Mouse (Mus musculus): ENCODE measurements at regions not wholly inside any gene's neighbourhood (a gene's known extent, or its start where the extent isn't known, plus 50 kb on each side); places are given as distances from the start of the nearest gene placed in this dataset.

GRCm38 (mm10) chr8:15734461-15734860 is 688.6 kb upstream of the BB014433 start:
- H3K36me3 ChIP-seq (ENCODE audit: control insufficient read depth, insufficient read depth, low read length), result no peaks in the 10 kb centered on the region
- ATAC-seq (ENCODE audit: insufficient number of reproducible peaks, low FRiP score, low TSS enrichment, low read depth) (no peak), DNase-seq (ENCODE audit: low spot score) (no peak)
- no peaks in the 10 kb centered on the region for H3K27me3 ChIP-seq (ENCODE audit: control insufficient read depth, insufficient read depth, low read length)
- H3K4me1 ChIP-seq (ENCODE audit: control insufficient read depth, insufficient read depth, low read length), result no peaks in the 10 kb centered on the region
- no peak overlapping the region for H3K4me3 ChIP-seq (ENCODE audit: low read depth, low read length)
- WGBS, result 74% methylated on average over 2 of the region's 2 CpGs
- H3K4me2 ChIP-seq (ENCODE audit: low read depth, severe bottlenecking), result no peak overlapping the region
- no peaks in the 10 kb centered on the region for H3K9me3 ChIP-seq (ENCODE audit: control insufficient read depth, low read length)
- no peak overlapping the region for H3K9ac ChIP-seq (ENCODE audit: low read length)
- H3K27ac ChIP-seq (replicated peaks; ENCODE audit: low read depth, low read length), result no peak overlapping the region

- ATAC-seq (ENCODE audit: insufficient number of reproducible peaks, low FRiP score, low TSS enrichment, low read depth), result no peak
- Histone ChIP-seq H3K9me3 (ENCODE audit: control insufficient read depth, low read length) (no peaks in the 10 kb centered on the region), H3K4me1 (ENCODE audit: control insufficient read depth, insufficient read depth, low read length) (no peaks in the 10 kb centered on the region), H3K4me3 (ENCODE audit: low read depth, low read length) (no peak overlapping the region), H3K9ac (ENCODE audit: low read length) (no peak overlapping the region), H3K27me3 (ENCODE audit: control insufficient read depth, insufficient read depth, low read length) (no peaks in the 10 kb centered on the region), H3K36me3 (ENCODE audit: control insufficient read depth, insufficient read depth, low read length) (no peaks in the 10 kb centered on the region), H3K27ac (replicated peaks; ENCODE audit: low read depth, low read length) (no peak overlapping the region), H3K4me2 (ENCODE audit: low read depth, severe bottlenecking) (no peak overlapping the region)
- no peak for DNase-seq (ENCODE audit: low spot score)
- 84% methylated on average over 2 of the region's 2 CpGs for WGBS
Observed at GRCm38 (mm10) chr8:15731324-15731723, 685.4 kb upstream of the BB014433 start.

GRCm38 (mm10) chr8:15729075-15729474 is 683.2 kb upstream of the BB014433 start:
- H3K4me2 ChIP-seq (ENCODE audit: low read depth, severe bottlenecking), result no peak overlapping the region
- no peaks in the 10 kb centered on the region for H3K27me3 ChIP-seq (ENCODE audit: control insufficient read depth, insufficient read depth, low read length)
- H3K9ac ChIP-seq (ENCODE audit: low read length), result no peak overlapping the region
- no peak overlapping the region for H3K27ac ChIP-seq (replicated peaks; ENCODE audit: low read depth, low read length)
- H3K4me1 ChIP-seq (ENCODE audit: control insufficient read depth, insufficient read depth, low read length), result no peaks in the 10 kb centered on the region
- 18% methylated on average over 1 of the region's 1 CpGs for WGBS
- H3K4me3 ChIP-seq (ENCODE audit: low read depth, low read length), result no peak overlapping the region
- no peaks in the 10 kb centered on the region for H3K36me3 ChIP-seq (ENCODE audit: control insufficient read depth, insufficient read depth, low read length)
- no peaks in the 10 kb centered on the region for H3K9me3 ChIP-seq (ENCODE audit: control insufficient read depth, low read length)
- DNase-seq (ENCODE audit: low spot score) (peak; percentile 60), ATAC-seq (ENCODE audit: insufficient number of reproducible peaks, low FRiP score, low TSS enrichment, low read depth) (no peak)

- DNase-seq (ENCODE audit: low spot score), result no peak
- no peak overlapping the region for H3K4me2 ChIP-seq (ENCODE audit: low read depth, severe bottlenecking)
- no peaks in the 10 kb centered on the region for H3K36me3 ChIP-seq (ENCODE audit: control insufficient read depth, insufficient read depth, low read length)
- H3K9ac ChIP-seq (ENCODE audit: low read length), result no peak overlapping the region
- H3K4me1 ChIP-seq (ENCODE audit: control insufficient read depth, insufficient read depth, low read length), result no peaks in the 10 kb centered on the region
- H3K9me3 ChIP-seq (ENCODE audit: control insufficient read depth, low read length), result no peaks in the 10 kb centered on the region
- no peaks in the 10 kb centered on the region for H3K27me3 ChIP-seq (ENCODE audit: control insufficient read depth, insufficient read depth, low read length)
- H3K27ac ChIP-seq (replicated peaks; ENCODE audit: low read depth, low read length), result no peak overlapping the region
- 91% methylated on average over 6 of the region's 6 CpGs for WGBS
- H3K4me3 ChIP-seq (ENCODE audit: low read depth, low read length), result no peak overlapping the region
- no peak for ATAC-seq (ENCODE audit: insufficient number of reproducible peaks, low FRiP score, low TSS enrichment, low read depth)
Observed at GRCm38 (mm10) chr8:15726310-15726709, 680.4 kb upstream of the BB014433 start.
